Mouse (Mus musculus): ENCODE measurements around the gene Ugp2.
"Not testable (repeated sequence)": the region's sequence is repeated elsewhere in the genome, so short reads cannot be mapped to it uniquely, and the experiment has no call there.

Ugp2 gene

GRCm38 (mm10) chr11:21328141-21328540, 42.9 kb downstream of the Ugp2 start:
- no peak for DNase-seq

- DNase-seq, result no peak
These were observed 43.5 kb downstream of the Ugp2 start for GRCm38 (mm10) chr11:21327486-21327885.

- no peak for DNase-seq
These were observed 44.2 kb downstream of the Ugp2 start for GRCm38 (mm10) chr11:21326770-21327169.

- DNase-seq, result no peak
These were observed 45.2 kb downstream of the Ugp2 start for GRCm38 (mm10) chr11:21325781-21326180.

- no peak for DNase-seq
These were observed 48.7 kb downstream of the Ugp2 start for GRCm38 (mm10) chr11:21322349-21322748.

- DNase-seq, result no peak
These were observed 49.4 kb downstream of the Ugp2 start for GRCm38 (mm10) chr11:21321577-21321976.

- no peak for DNase-seq
These were observed 56.9 kb downstream of the Ugp2 start for GRCm38 (mm10) chr11:21313922-21314657.

GRCm38 (mm10) chr11:21309516-21309915, 61.5 kb downstream of the Ugp2 start:
- no peak for DNase-seq

- no peak for DNase-seq
These were observed 62.9 kb downstream of the Ugp2 start for GRCm38 (mm10) chr11:21308119-21308518.

- DNase-seq, result no peak
These were observed 63.8 kb downstream of the Ugp2 start for GRCm38 (mm10) chr11:21307078-21307668.

- no peak for DNase-seq
These were observed 67.4 kb downstream of the Ugp2 start for GRCm38 (mm10) chr11:21303619-21304018.

GRCm38 (mm10) chr11:21295486-21295885, 75.5 kb downstream of the Ugp2 start:
- no peak for DNase-seq

GRCm38 (mm10) chr11:21288153-21288552, 82.8 kb downstream of the Ugp2 start:
- not testable (repeated sequence) for DNase-seq

- DNase-seq, result no peak
These were observed 84.6 kb downstream of the Ugp2 start for GRCm38 (mm10) chr11:21286391-21286790.

GRCm38 (mm10) chr11:21276151-21276550, 94.8 kb downstream of the Ugp2 start:
- DNase-seq, result no peak

Data from cerebellum, adult 9-11 months (tissue).